Mouse (Mus musculus) liver, embryonic 16.5 days (tissue): Measurements from ENCODE around the gene Ndrg3. TPM values are rescaled to one million over a fixed set of nuclear protein-coding genes. Genes with fewer than 3 reads are reported as not detected.
"Not testable (repeated sequence)": the region's sequence is repeated elsewhere in the genome, so short reads cannot be mapped to it uniquely, and the experiment has no call there.

ENCODE experiments used
- ATAC-seq: fragments of 200-750 bp; cut with Nextera tagmentation; 2 replicates; pipeline ENCODE4 v1.8.0; 2017; ENCODE audit warnings: low read depth, mild to moderate bottlenecking, moderate number of reproducible peaks, moderate library complexity
- H3K27ac ChIP-seq: fragments of 300-500 bp; sonication (generic); 2 replicates; pipeline ENCODE4 v1.5.1; 2014; ENCODE audit warnings: mild to moderate bottlenecking, low read length
- H3K27me3 ChIP-seq: fragments of 300-500 bp; sonication (generic); 2 replicates; pipeline ENCODE4 v1.6.1; 2014; ENCODE audit warnings: low read depth, low read length, mixed read lengths; ENCODE audit not compliant: control insufficient read depth, insufficient read depth
- H3K36me3 ChIP-seq: fragments of 300-500 bp; sonication (generic); 2 replicates; pipeline ENCODE4 v1.6.1; 2014; ENCODE audit warnings: mild to moderate bottlenecking; ENCODE audit not compliant: control insufficient read depth, insufficient read depth
- H3K4me1 ChIP-seq: fragments of 300-500 bp; sonication (generic); 2 replicates; pipeline ENCODE4 v1.6.1; 2014; ENCODE audit warnings: low read depth, low read length, mixed read lengths; ENCODE audit not compliant: control insufficient read depth
- H3K4me2 ChIP-seq: fragments of 300-500 bp; sonication (generic); 2 replicates; pipeline ENCODE4 v1.6.1; 2014; ENCODE audit warnings: low read depth, low read length, mixed read lengths
- H3K4me3 ChIP-seq: fragments of 300-500 bp; sonication (generic); 2 replicates; pipeline ENCODE4 v1.5.1; 2014; ENCODE audit warnings: low read depth, mild to moderate bottlenecking, low read length
- H3K9ac ChIP-seq: fragments of 300-500 bp; sonication (generic); 2 replicates; pipeline ENCODE4 v1.6.1; 2014; ENCODE audit warnings: low read depth, low read length
- H3K9me3 ChIP-seq: fragments of 300-500 bp; sonication (generic); replicated peaks from 2 replicates; pipeline ENCODE4 v1.6.1; 2016; ENCODE audit warnings: low read length; ENCODE audit not compliant: control insufficient read depth
- WGBS: fragments of 180-500 bp; shearing (Covaris S2); extraction: QIAGEN DNeasy Blood & Tissue Kit; methylation state at CpG from one replicate; pipeline ENCODE4 v1.1.7; 2014; ENCODE audit not compliant: insufficient replicate concordance; 5-methylcytosine and 5-hydroxymethylcytosine counted together
- polyA plus RNA-seq: library from polyadenylated mRNA; unstranded; fragments of >200 nt; fragmentation: Nextera tagmentation; extraction: Ambion mirVana; gene quantifications from 2 replicates; pipeline ENCODE4 v1.2.1, GENCODE M21; 2015

Gene Ndrg3
- polyA plus RNA-seq, 1 experiment from 2014 or later, result 30.8 TPM

- Histone ChIP-seq H3K36me3 (peaks cover 5% of the 10 kb centered on the region), H3K4me3 (no peak overlapping the region), H3K9ac (no peak overlapping the region), H3K9me3 (no peaks in the 10 kb centered on the region), H3K4me1 (peaks cover under 1% of the 10 kb centered on the region; the same call in 1 of the 2 replicates), H3K27ac (no peak overlapping the region), H3K4me2 (no peak overlapping the region), H3K27me3 (no peaks in the 10 kb centered on the region)
- ATAC-seq, result no peak
- 82% methylated on average over 6 of the region's 6 CpGs for WGBS
Measured at GRCm38 (mm10) chr2:156935005-156935404, 56.9 kb downstream of the Ndrg3 start.

GRCm38 (mm10) chr2:156933426-156933825 is 58.4 kb downstream of the Ndrg3 start:
- Histone ChIP-seq H3K9ac (no peak overlapping the region), H3K4me1 (peaks cover 7% of the 10 kb centered on the region), H3K4me3 (no peak overlapping the region), H3K36me3 (peaks cover 6% of the 10 kb centered on the region), H3K27me3 (no peaks in the 10 kb centered on the region), H3K4me2 (no peak overlapping the region), H3K27ac (no peak overlapping the region), H3K9me3 (no peaks in the 10 kb centered on the region)
- WGBS, result 74% methylated on average over 1 of the region's 1 CpGs
- no peak for ATAC-seq

GRCm38 (mm10) chr2:156931421-156931820 is 60.4 kb downstream of the Ndrg3 start:
- no peak for ATAC-seq
- Histone ChIP-seq H3K4me1 (peaks cover 11% of the 10 kb centered on the region), H3K27ac (no peak overlapping the region), H3K9ac (no peak overlapping the region), H3K36me3 (peaks cover 5% of the 10 kb centered on the region), H3K27me3 (no peaks in the 10 kb centered on the region), H3K9me3 (no peaks in the 10 kb centered on the region), H3K4me3 (no peak overlapping the region), H3K4me2 (no peak overlapping the region)
- WGBS, result 87% methylated on average over 2 of the region's 2 CpGs

GRCm38 (mm10) chr2:156930549-156930948 is 61.3 kb downstream of the Ndrg3 start:
- no peaks in the 10 kb centered on the region for H3K9me3 ChIP-seq
- no peak overlapping the region for H3K9ac ChIP-seq
- no peak overlapping the region for H3K27ac ChIP-seq
- no peak overlapping the region for H3K4me2 ChIP-seq
- no peak overlapping the region for H3K4me3 ChIP-seq
- no peak for ATAC-seq
- peaks cover 20% of the 10 kb centered on the region for H3K4me1 ChIP-seq
- WGBS, result 79% methylated on average over 6 of the region's 6 CpGs
- H3K27me3 ChIP-seq, result no peaks in the 10 kb centered on the region
- peaks cover 5% of the 10 kb centered on the region for H3K36me3 ChIP-seq

- Histone ChIP-seq H3K27me3 (no peaks in the 10 kb centered on the region), H3K27ac (no peak overlapping the region), H3K36me3 (peaks cover 5% of the 10 kb centered on the region; the same call in 1 of the 2 replicates), H3K4me1 (peaks cover 29% of the 10 kb centered on the region), H3K4me3 (no peak overlapping the region), H3K9ac (no peak overlapping the region), H3K4me2 (no peak overlapping the region), H3K9me3 (no peaks in the 10 kb centered on the region)
- WGBS, result 51% methylated on average over 11 of the region's 11 CpGs
- ATAC-seq, result no peak
Measured at GRCm38 (mm10) chr2:156929519-156930120, 62.2 kb downstream of the Ndrg3 start.

GRCm38 (mm10) chr2:156928606-156929005 is 63.2 kb downstream of the Ndrg3 start:
- Histone ChIP-seq H3K4me1 (peaks cover 37% of the 10 kb centered on the region), H3K36me3 (peaks cover 5% of the 10 kb centered on the region; the same call in 1 of the 2 replicates), H3K9ac (no peak overlapping the region), H3K27me3 (no peaks in the 10 kb centered on the region), H3K4me2 (no peak overlapping the region), H3K27ac (no peak overlapping the region), H3K9me3 (no peaks in the 10 kb centered on the region), H3K4me3 (no peak overlapping the region)
- 89% methylated on average over 6 of the region's 6 CpGs for WGBS
- no peak for ATAC-seq

GRCm38 (mm10) chr2:156927663-156928062 is 64.2 kb downstream of the Ndrg3 start:
- no peaks in the 10 kb centered on the region for H3K27me3 ChIP-seq
- H3K36me3 ChIP-seq, result peaks cover 5% of the 10 kb centered on the region; the same call in 1 of the 2 replicates
- ATAC-seq, result no peak
- no peak overlapping the region for H3K4me2 ChIP-seq
- 85% methylated on average over 6 of the region's 6 CpGs for WGBS
- no peak overlapping the region for H3K4me3 ChIP-seq
- H3K9ac ChIP-seq, result no peak overlapping the region
- no peak overlapping the region for H3K27ac ChIP-seq
- H3K4me1 ChIP-seq, result peaks cover 46% of the 10 kb centered on the region
- no peaks in the 10 kb centered on the region for H3K9me3 ChIP-seq

- H3K4me2 ChIP-seq, H3K36me3 ChIP-seq: not testable (repeated sequence)
- 0 out of 2 replicates have a peak overlapping the region, but pooled peaks have one; percentile 91 for H3K27ac ChIP-seq
Measured at GRCm38 (mm10) chr2:156925611-156926010, 66.2 kb downstream of the Ndrg3 start.

GRCm38 (mm10) chr2:156925075-156925474 is 66.8 kb downstream of the Ndrg3 start:
- H3K36me3 ChIP-seq, ATAC-seq, H3K4me2 ChIP-seq, H3K9me3 ChIP-seq, H3K9ac ChIP-seq, H3K27me3 ChIP-seq, H3K4me3 ChIP-seq: not testable (repeated sequence)
- 77% methylated on average over 4 of the region's 4 CpGs for WGBS
- peaks cover 47% of the 10 kb centered on the region for H3K4me1 ChIP-seq
- peak overlapping the region; percentile 91 for H3K27ac ChIP-seq

More at GRCm38 (mm10) chr2:156925611-156926010, 66.2 kb downstream of the Ndrg3 start:
- not testable (repeated sequence) for ATAC-seq, H3K9ac ChIP-seq, H3K9me3 ChIP-seq, H3K4me3 ChIP-seq, H3K27me3 ChIP-seq
- H3K4me1 ChIP-seq, result peaks cover 47% of the 10 kb centered on the region
- 71% methylated on average over 3 of the region's 3 CpGs for WGBS
